Comparison of ENCODE assay signal across 7 mouse cellular contexts in the genomic region with DNA sequence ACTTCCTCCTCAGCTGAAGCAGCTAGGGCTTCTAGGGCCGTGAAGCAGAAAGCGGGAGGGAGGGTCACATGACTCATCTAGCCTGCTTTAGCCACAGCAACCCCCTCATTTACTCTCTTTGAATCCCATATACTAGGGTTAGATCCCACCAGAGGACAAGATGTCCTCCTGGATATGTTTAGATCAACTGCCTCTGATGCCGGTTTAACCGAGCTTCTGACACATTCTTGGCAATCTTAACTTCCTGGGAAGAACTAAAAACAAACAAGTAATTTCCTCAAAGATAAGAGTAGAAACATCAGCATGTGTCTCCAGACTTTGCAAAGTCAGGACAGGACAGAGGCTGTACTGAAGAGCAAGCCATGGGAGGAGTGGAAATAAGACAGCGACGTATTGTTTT. TPM values are rescaled to one million over a fixed set of nuclear protein-coding genes. Genes with fewer than 3 reads are reported as not detected.
DNase-seq lines count a peak whose midpoint lies in the region; ATAC-seq lines count a peak whose summit lies in the region.

No protein-coding gene starts in this region.

- H3K27ac ChIP-seq in lung, embryonic 16.5 days (ENCODE audit: low read length), result peak overlapping the region; percentile 85

- no peaks in the 10 kb centered on the region for H3K9me3 ChIP-seq in lung, embryonic 16.5 days (ENCODE audit: control insufficient read depth, low read length)

- H3K4me1 ChIP-seq in lung, embryonic 16.5 days (replicated peaks; ENCODE audit: control insufficient read depth, insufficient read depth, low read length), result peaks cover 3% of the 10 kb centered on the region; the same call in 1 of the 2 replicates

- ATAC-seq in common myeloid progenitor, adult 5-6 weeks (replicated peaks; ENCODE audit: low read depth, poor library complexity, severe bottlenecking), result peak; percentile 80
- ATAC-seq in lung, embryonic 16.5 days (ENCODE audit: low read depth), result peak; percentile 97
- ATAC-seq in CD4-positive, CD25-positive, alpha-beta regulatory T cell, adult 4 months, result no peak

- H3K4me2 ChIP-seq in lung, embryonic 16.5 days (ENCODE audit: low read depth, low read length), result no peak overlapping the region

- no peak overlapping the region for H3K4me3 ChIP-seq in lung, embryonic 16.5 days (ENCODE audit: low read length)

- H3K27me3 ChIP-seq in lung, embryonic 16.5 days (ENCODE audit: control insufficient read depth, insufficient read depth, low read depth, low read length), result no peaks in the 10 kb centered on the region

- WGBS in lung, embryonic 16.5 days, result 31% methylated on average over 6 of the region's 6 CpGs

- no peak overlapping the region for H3K9ac ChIP-seq in lung, embryonic 16.5 days (ENCODE audit: low read length)

- DNase-seq in adrenal gland, postnatal 36 days, result peak; percentile 36 to 37
- DNase-seq in kidney, adult 8-10 months, result peak; percentile 29 to 63
- no peak for DNase-seq in frontal cortex, postnatal 10 days (ENCODE audit: low spot score in 2 of 2)
- no peak for DNase-seq in ovary, postnatal 14 days (ENCODE audit: low spot score)

- H3K36me3 ChIP-seq in lung, embryonic 16.5 days (ENCODE audit: control insufficient read depth, insufficient read depth, low read length), result peaks cover 2% of the 10 kb centered on the region

RNA-seq across cellular contexts. Expression of a gene that starts 16.2 kb away (rescaled TPM):
- total RNA-seq in adrenal gland, postnatal 36 days (2021), result 10 to 100 TPM; 37.8 to 59.8 TPM
- 44.3 and 56.2 TPM in 2 replicates for total RNA-seq in common myeloid progenitor, adult 5-6 weeks (2017)
- polyA plus RNA-seq in lung, embryonic 16.5 days (2015; fragmentation: Nextera tagmentation; extraction: Ambion mirVana), result 64.7 and 71.5 TPM in 2 replicates
- polyA plus RNA-seq in CD4-positive, CD25-positive, alpha-beta regulatory T cell, adult 4 months (2017; shearing (Covaris generic)), result 10 to 100 TPM; 17.4 to 21.3 TPM

RNA-seq across cellular contexts. Expression of a gene that starts 30.6 kb away (rescaled TPM):
- 100 to 1,000 TPM in 1 of 2 experiments, 10 to 100 TPM in 1; 94.3 to 106 TPM for total RNA-seq in adrenal gland, postnatal 36 days (2021)
- total RNA-seq in common myeloid progenitor, adult 5-6 weeks (2017), result 150 and 174 TPM in 2 replicates
- polyA plus RNA-seq in lung, embryonic 16.5 days (2015; fragmentation: Nextera tagmentation; extraction: Ambion mirVana), result 145 and 154 TPM in 2 replicates
- polyA plus RNA-seq in CD4-positive, CD25-positive, alpha-beta regulatory T cell, adult 4 months (2017; shearing (Covaris generic)), result 100 to 1,000 TPM; 121 to 138 TPM

RNA-seq across cellular contexts. Expression of a gene that starts 30.6 kb away (rescaled TPM):
- total RNA-seq in adrenal gland, postnatal 36 days (2021), result 10 to 100 TPM; 45.0 to 45.3 TPM
- total RNA-seq in common myeloid progenitor, adult 5-6 weeks (2017), result 2.0 and 4.2 TPM in 2 replicates
- polyA plus RNA-seq in lung, embryonic 16.5 days (2015; fragmentation: Nextera tagmentation; extraction: Ambion mirVana), result 80.2 and 85.1 TPM in 2 replicates
- 10 to 100 TPM; 19.2 to 22.6 TPM for polyA plus RNA-seq in CD4-positive, CD25-positive, alpha-beta regulatory T cell, adult 4 months (2017; shearing (Covaris generic))

RNA-seq across cellular contexts. Expression of a gene that starts 54.8 kb away (rescaled TPM):
- total RNA-seq in adrenal gland, postnatal 36 days (2021), result 100 to 1,000 TPM; 149 to 156 TPM
- 61.4 and 70.8 TPM in 2 replicates for total RNA-seq in common myeloid progenitor, adult 5-6 weeks (2017)
- polyA plus RNA-seq in lung, embryonic 16.5 days (2015; fragmentation: Nextera tagmentation; extraction: Ambion mirVana), result 142 TPM in 2 replicates
- 10 to 100 TPM; 13.9 to 19.9 TPM for polyA plus RNA-seq in CD4-positive, CD25-positive, alpha-beta regulatory T cell, adult 4 months (2017; shearing (Covaris generic))

RNA-seq across cellular contexts. Expression of a gene that starts 54.8 kb away (rescaled TPM):
- 10 to 100 TPM; 27.3 to 36.0 TPM for total RNA-seq in adrenal gland, postnatal 36 days (2021)
- total RNA-seq in common myeloid progenitor, adult 5-6 weeks (2017), result 23.4 and 24.8 TPM in 2 replicates
- 44.9 and 48.3 TPM in 2 replicates for polyA plus RNA-seq in lung, embryonic 16.5 days (2015; fragmentation: Nextera tagmentation; extraction: Ambion mirVana)
- polyA plus RNA-seq in CD4-positive, CD25-positive, alpha-beta regulatory T cell, adult 4 months (2017; shearing (Covaris generic)), result 10 to 100 TPM; 51.4 to 71.8 TPM

Comparison
In these comparisons a context has a peak if more than half of its experiments do, and no peak if none do; other contexts are left out.
1. DNase-seq: peak in adrenal gland, postnatal 36 days (2 of 2) and kidney, adult 8-10 months (2 of 2); none in frontal cortex, postnatal 10 days (0 of 2) and ovary, postnatal 14 days (single experiment).